Mouse (Mus musculus) lung, adult 10 weeks (tissue): ENCODE data around the gene Bnc1. TPM values are rescaled to one million over a fixed set of nuclear protein-coding genes. Genes with fewer than 3 reads are reported as not detected.

ENCODE experiments used
- polyA plus RNA-seq: library from polyadenylated mRNA; stranded (reverse); fragments of 350-450 nt; fragmentation: Illumina TruSeq; extraction: RNeasy Lipid Tissue Mini Kit (QIAGEN cat#74804); gene quantifications from one replicate; pipeline ENCODE4 v1.2.3, GENCODE M21; 2014; ENCODE audit warnings: low read depth, low replicate concordance; ENCODE audit not compliant: insufficient read depth

The Bnc1 gene
- polyA plus RNA-seq, result 1.3 TPM

GRCm38 (mm10) chr7:81992131-81993061 is at the start of gene Bnc1:
Gene Bnc1 (minus strand): TSS chr7:81992292.

GRCm38 (mm10) chr7:81934267-81934745 is 57.8 kb downstream of the Bnc1 start, which contains the start of gene Hdgfl3:
Gene Hdgfl3 (minus strand): TSS chr7:81934473.

Other genes starting within 250 kb of the Bnc1 start
- gene Ramac, start 229.4 kb downstream of the Bnc1 start, polyA plus RNA-seq, result 60.0 TPM
- gene 3110040N11Rik, start 202.8 kb downstream of the Bnc1 start, polyA plus RNA-seq, result 30.8 TPM
- gene Btbd1, start 162.9 kb downstream of the Bnc1 start, polyA plus RNA-seq, result 41.1 TPM
- not detected for gene Gm10160, start 136.5 kb downstream of the Bnc1 start, polyA plus RNA-seq
- 20.9 TPM for gene Tm6sf1, start 133.3 kb downstream of the Bnc1 start, polyA plus RNA-seq
- gene Hdgfl3, start 57.8 kb downstream of the Bnc1 start, polyA plus RNA-seq, result 4.0 TPM
- gene Sh3gl3, start 181.5 kb upstream of the Bnc1 start, polyA plus RNA-seq, result 0.72 TPM